Mouse (Mus musculus) ES-Bruce4 (cell line): Measurements from ENCODE around the gene Rxfp4. TPM values are rescaled to one million over a fixed set of nuclear protein-coding genes. Genes with fewer than 3 reads are reported as not detected.

Experiments
- H3K27ac ChIP-seq: 2 replicates; pipeline ENCODE4 v1.5.1; 2012; ENCODE audit warnings: low read length, inconsistent platforms; ENCODE audit not compliant: insufficient read depth
- H3K27me3 ChIP-seq: 2 replicates; pipeline ENCODE4 v1.6.1; 2012; ENCODE audit warnings: mild to moderate bottlenecking, low read length, inconsistent platforms; ENCODE audit not compliant: control insufficient read depth, poor library complexity, insufficient read depth, severe bottlenecking
- H3K36me3 ChIP-seq: 2 replicates; pipeline ENCODE4 v1.6.1; 2012; ENCODE audit warnings: inconsistent platforms, mild to moderate bottlenecking, low read length, moderate library complexity; ENCODE audit not compliant: control insufficient read depth, poor library complexity, insufficient read depth, severe bottlenecking
- H3K4me1 ChIP-seq: one replicate; pipeline ENCODE4 v1.8.1; 2011; ENCODE audit warnings: low read length; ENCODE audit not compliant: control insufficient read depth, insufficient read depth
- H3K4me3 ChIP-seq: 2 replicates; pipeline ENCODE4 v1.5.1; 2011; ENCODE audit warnings: low read depth, mild to moderate bottlenecking, low read length
- H3K9ac ChIP-seq: 2 replicates; pipeline ENCODE4 v1.6.1; 2012; ENCODE audit warnings: low read depth, mild to moderate bottlenecking, inconsistent platforms; ENCODE audit not compliant: poor library complexity, severe bottlenecking
- H3K9me3 ChIP-seq: replicated peaks from 2 replicates; pipeline ENCODE4 v1.6.1; 2012; ENCODE audit warnings: mild to moderate bottlenecking, low read length, inconsistent platforms; ENCODE audit not compliant: control insufficient read depth, poor library complexity, insufficient read depth, severe bottlenecking
- CTCF ChIP-seq: IDR thresholded peaks from one replicate; pipeline ENCODE4 v1.8.1; 2011; ENCODE audit warnings: low read depth, low read length
- EP300 ChIP-seq: IDR thresholded peaks from 2 replicates; pipeline ENCODE4 v1.6.1; 2011; ENCODE audit warnings: low read depth, low read length; ENCODE audit not compliant: insufficient read depth
- POLR2A ChIP-seq: IDR thresholded peaks from one replicate; pipeline ENCODE4 v1.8.1; 2011; ENCODE audit warnings: low read length; ENCODE audit not compliant: insufficient read depth
- polyA plus RNA-seq: library from polyadenylated mRNA; stranded (reverse); fragments of >200 nt; gene quantifications from 2 replicates; pipeline ENCODE4 v1.2.4, GENCODE M21; 2011; ENCODE audit warnings: low read depth; ENCODE audit not compliant: missing spikeins, insufficient read depth, insufficient read length

The Rxfp4 gene
- polyA plus RNA-seq, 1 experiment, result not detected

GRCm38 (mm10) chr3:88633056-88633455 lies 19.9 kb downstream of the Rxfp4 start:
- Histone ChIP-seq H3K27ac (no peak overlapping the region), H3K9me3 (no peaks in the 10 kb centered on the region), H3K9ac (no peak overlapping the region), H3K4me1 (peaks cover 4% of the 10 kb centered on the region), H3K4me3 (no peak overlapping the region), H3K36me3 (peaks cover 48% of the 10 kb centered on the region), H3K27me3 (no peaks in the 10 kb centered on the region)
- TF ChIP-seq POLR2A (no peak), CTCF (no peak), EP300 (no peak)

- Histone ChIP-seq H3K27ac (no peak overlapping the region), H3K9me3 (no peaks in the 10 kb centered on the region), H3K4me3 (no peak overlapping the region), H3K36me3 (peaks cover 48% of the 10 kb centered on the region), H3K4me1 (peaks cover 4% of the 10 kb centered on the region), H3K9ac (no peak overlapping the region), H3K27me3 (no peaks in the 10 kb centered on the region)
- TF ChIP-seq CTCF (peak; percentile 65), POLR2A (no peak)
Observed at GRCm38 (mm10) chr3:88631921-88632587, 20.9 kb downstream of the Rxfp4 start.

DNA sequence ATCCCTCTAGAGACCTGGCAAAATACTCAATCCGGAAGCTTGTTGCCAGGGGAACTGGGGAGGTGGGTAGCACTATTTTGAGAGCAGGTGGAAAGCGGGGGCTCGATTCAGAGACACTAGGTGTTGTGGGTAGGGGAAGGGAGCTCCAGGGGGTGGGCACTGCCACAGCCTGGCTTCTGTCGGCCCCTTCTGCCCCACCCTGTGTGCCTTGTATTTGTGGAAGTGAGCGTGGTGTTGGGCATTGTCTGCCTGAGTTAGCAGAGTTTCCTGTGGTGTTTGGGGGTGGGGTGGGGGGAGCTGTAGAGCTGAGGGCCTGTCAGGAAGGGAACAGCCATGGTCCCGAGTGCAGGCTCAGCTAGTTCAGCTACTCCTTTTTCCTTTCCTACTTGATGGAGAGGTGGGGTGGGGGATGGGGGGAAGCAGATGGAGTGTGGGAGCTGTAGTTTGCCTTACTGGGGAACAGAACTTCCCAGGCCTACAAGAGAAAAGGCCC lies 22.0 kb downstream of the Rxfp4 start:
- H3K27ac ChIP-seq, result no peak overlapping the region
- H3K9me3 ChIP-seq, result no peaks in the 10 kb centered on the region
- H3K9ac ChIP-seq, result no peak overlapping the region
- no peak for TF ChIP-seq EP300
- H3K4me3 ChIP-seq, result no peak overlapping the region
- H3K4me1 ChIP-seq, result peaks cover 6% of the 10 kb centered on the region
- peaks cover 42% of the 10 kb centered on the region for H3K36me3 ChIP-seq
- H3K27me3 ChIP-seq, result no peaks in the 10 kb centered on the region

- no peak overlapping the region for H3K9ac ChIP-seq
- no peak overlapping the region for H3K4me3 ChIP-seq
- H3K27me3 ChIP-seq, result no peaks in the 10 kb centered on the region
- TF ChIP-seq CTCF (no peak), POLR2A (no peak), EP300 (no peak)
- H3K9me3 ChIP-seq, result no peaks in the 10 kb centered on the region
- H3K4me1 ChIP-seq, result peaks cover 9% of the 10 kb centered on the region
- no peak overlapping the region for H3K27ac ChIP-seq
- peaks cover 33% of the 10 kb centered on the region for H3K36me3 ChIP-seq
Observed at GRCm38 (mm10) chr3:88630018-88630417, 22.9 kb downstream of the Rxfp4 start.

DNA sequence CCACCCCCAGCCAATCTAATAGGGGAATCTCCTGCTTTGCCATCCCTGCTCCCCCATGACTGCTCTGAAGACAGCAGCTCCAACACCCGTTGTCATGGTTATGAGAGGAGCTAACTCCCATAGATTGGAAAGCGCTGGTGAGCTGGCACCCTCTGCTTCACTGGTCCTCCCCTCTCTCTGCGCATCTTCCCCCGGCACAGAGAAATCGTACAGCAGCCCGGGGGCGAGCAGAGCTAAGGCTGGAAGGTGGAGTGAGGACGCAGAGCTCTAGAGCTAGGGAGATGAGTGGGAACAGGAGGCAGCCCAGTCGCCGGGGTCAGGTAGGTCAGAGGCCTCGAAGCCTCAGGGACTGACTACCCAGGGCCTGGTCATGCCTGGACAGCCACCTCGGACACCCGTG lies 23.7 kb downstream of the Rxfp4 start:
- peaks cover 30% of the 10 kb centered on the region for H3K36me3 ChIP-seq
- no peak for TF ChIP-seq EP300
- TF ChIP-seq CTCF, result no peak
- no peak for TF ChIP-seq POLR2A
- H3K9ac ChIP-seq, result no peak overlapping the region
- no peaks in the 10 kb centered on the region for H3K9me3 ChIP-seq
- no peaks in the 10 kb centered on the region for H3K27me3 ChIP-seq
- no peak overlapping the region for H3K4me3 ChIP-seq
- H3K4me1 ChIP-seq, result peaks cover 11% of the 10 kb centered on the region
- no peak overlapping the region for H3K27ac ChIP-seq

DNA sequence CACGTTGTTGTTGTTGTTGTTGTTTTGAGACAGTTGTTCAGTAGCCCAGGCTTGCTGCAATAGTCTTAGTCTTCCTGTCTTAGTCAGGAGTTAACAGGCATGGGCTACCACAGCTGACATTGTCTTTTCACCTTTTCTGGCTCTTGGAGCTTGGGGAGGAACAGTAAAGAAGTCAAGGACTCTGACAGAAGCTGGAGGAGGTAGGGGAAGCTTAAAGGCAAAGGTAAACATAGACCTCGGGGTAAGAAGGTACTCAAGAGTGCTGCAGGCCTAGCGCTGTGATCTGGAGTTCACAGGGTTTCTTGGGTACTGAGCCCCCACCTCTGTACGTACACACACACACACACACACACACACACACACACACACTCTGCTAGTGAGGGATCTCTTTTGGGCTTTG lies 24.2 kb downstream of the Rxfp4 start:
- TF ChIP-seq POLR2A (no peak), CTCF (no peak), EP300 (no peak)
- Histone ChIP-seq H3K27me3 (no peaks in the 10 kb centered on the region), H3K4me3 (no peak overlapping the region), H3K36me3 (peaks cover 28% of the 10 kb centered on the region), H3K9me3 (no peaks in the 10 kb centered on the region), H3K4me1 (peaks cover 12% of the 10 kb centered on the region), H3K27ac (no peak overlapping the region), H3K9ac (no peak overlapping the region)
